Mouse (Mus musculus): ENCODE measurements around the gene Melk.

The Melk gene

GRCm38 (mm10) chr4:44326721-44327120, 26.0 kb downstream of the Melk start:
- no peak for DNase-seq (ENCODE audit: extremely low read depth, low read depth, low spot score)

GRCm38 (mm10) chr4:44327976-44328375, 27.3 kb downstream of the Melk start:
- DNase-seq (ENCODE audit: extremely low read depth, low read depth, low spot score) = no peak

GRCm38 (mm10) chr4:44335006-44335405, 34.3 kb downstream of the Melk start:
- no peak for DNase-seq (ENCODE audit: extremely low read depth, low read depth, low spot score)

GRCm38 (mm10) chr4:44361670-44362069, 61.0 kb downstream of the Melk start:
- no peak for DNase-seq (ENCODE audit: extremely low read depth, low read depth, low spot score)

GRCm38 (mm10) chr4:44363434-44364013, 62.8 kb downstream of the Melk start:
- no peak for DNase-seq (ENCODE audit: extremely low read depth, low read depth, low spot score)

GRCm38 (mm10) chr4:44392231-44393216, 91.8 kb downstream of the Melk start:
- no peak for DNase-seq (ENCODE audit: extremely low read depth, low read depth, low spot score)

- no peak for DNase-seq (ENCODE audit: extremely low read depth, low read depth, low spot score)
These were observed 101.9 kb downstream of the Melk start for GRCm38 (mm10) chr4:44402607-44403006.

GRCm38 (mm10) chr4:44404487-44404886, 103.8 kb downstream of the Melk start:
- no peak for DNase-seq (ENCODE audit: extremely low read depth, low read depth, low spot score)

All from fat pad, adult 2 months (tissue).